Mouse (Mus musculus) limb, embryonic 11.5 days (tissue): Measurements from ENCODE around the gene Higd1a. TPM values are rescaled to one million over a fixed set of nuclear protein-coding genes. Genes with fewer than 3 reads are reported as not detected.

Experiments
- ATAC-seq: fragments of 200-750 bp; cut with Nextera tagmentation; 2 replicates; pipeline ENCODE4 v1.8.0; 2017; ENCODE audit warnings: low read depth; ENCODE audit not compliant: insufficient number of reproducible peaks, low FRiP score, low TSS enrichment
- DNase-seq: peaks from one replicate; pipeline ENCODE4 v3.0.0-alpha.2; 2015; ENCODE audit warnings: low spot score
- H3K27ac ChIP-seq: fragments of 300-500 bp; sonication (generic); replicated peaks from 2 replicates; pipeline ENCODE4 v1.5.1; 2014; ENCODE audit warnings: low read depth, mild to moderate bottlenecking, low read length
- H3K27me3 ChIP-seq: fragments of 300-500 bp; sonication (generic); 2 replicates; pipeline ENCODE4 v1.6.1; 2014; ENCODE audit warnings: mild to moderate bottlenecking, low read length, mixed read lengths; ENCODE audit not compliant: control insufficient read depth, insufficient read depth
- H3K36me3 ChIP-seq: fragments of 300-500 bp; sonication (generic); 2 replicates; pipeline ENCODE4 v1.6.1; 2014; ENCODE audit warnings: mild to moderate bottlenecking, low read length, moderate library complexity, mixed read lengths; ENCODE audit not compliant: control insufficient read depth, insufficient read depth
- H3K4me1 ChIP-seq: fragments of 300-500 bp; sonication (generic); 2 replicates; pipeline ENCODE4 v1.6.1; 2014; ENCODE audit warnings: low read length, mixed read lengths; ENCODE audit not compliant: control insufficient read depth, insufficient read depth
- H3K4me2 ChIP-seq: fragments of 300-500 bp; sonication (generic); 2 replicates; pipeline ENCODE4 v1.6.1; 2014; ENCODE audit warnings: low read depth, mild to moderate bottlenecking, moderate library complexity; ENCODE audit not compliant: severe bottlenecking
- H3K4me3 ChIP-seq: fragments of 300-500 bp; sonication (generic); 2 replicates; pipeline ENCODE4 v1.5.1; 2014; ENCODE audit warnings: low read depth, low read length
- H3K9ac ChIP-seq: fragments of 300-500 bp; sonication (generic); 2 replicates; pipeline ENCODE4 v1.6.1; 2014; ENCODE audit warnings: mild to moderate bottlenecking, low read length
- H3K9me3 ChIP-seq: fragments of 300-500 bp; sonication (generic); 2 replicates; pipeline ENCODE4 v1.6.1; 2016; ENCODE audit warnings: low read length; ENCODE audit not compliant: control insufficient read depth
- WGBS: fragments of 180-500 bp; shearing (Covaris S2); extraction: QIAGEN DNeasy Blood & Tissue Kit; methylation state at CpG from one replicate; pipeline ENCODE4 v1.1.7; 2014; 5-methylcytosine and 5-hydroxymethylcytosine counted together
- polyA plus RNA-seq: library from polyadenylated mRNA; unstranded; fragments of >200 nt; fragmentation: Nextera tagmentation; extraction: Ambion mirVana; gene quantifications from 2 replicates; pipeline ENCODE4 v1.2.1, GENCODE M21; 2014

The Higd1a gene
- polyA plus RNA-seq, 1 experiment from 2014 or later, result 149 TPM

GRCm38 (mm10) chr9:121890441-121890941 is 32.3 kb upstream of the Higd1a start:
- no peaks in the 10 kb centered on the region for H3K36me3 ChIP-seq
- no peaks in the 10 kb centered on the region for H3K27me3 ChIP-seq
- H3K27ac ChIP-seq, result no peak overlapping the region
- H3K4me3 ChIP-seq, result no peak overlapping the region
- H3K4me1 ChIP-seq, result no peaks in the 10 kb centered on the region
- ATAC-seq (no peak), DNase-seq (peak; percentile 34)
- H3K9me3 ChIP-seq, result no peaks in the 10 kb centered on the region
- H3K4me2 ChIP-seq, result no peak overlapping the region
- H3K9ac ChIP-seq, result no peak overlapping the region
- WGBS, result 42% methylated on average over 18 of the region's 18 CpGs

- 67% methylated on average over 4 of the region's 4 CpGs for WGBS
- ATAC-seq (no peak), DNase-seq (no peak)
- no peak overlapping the region for H3K27ac ChIP-seq
- no peaks in the 10 kb centered on the region for H3K27me3 ChIP-seq
- H3K4me2 ChIP-seq, result no peak overlapping the region
- H3K9me3 ChIP-seq, result no peaks in the 10 kb centered on the region
- no peak overlapping the region for H3K4me3 ChIP-seq
- no peak overlapping the region for H3K9ac ChIP-seq
- H3K4me1 ChIP-seq, result no peaks in the 10 kb centered on the region
- H3K36me3 ChIP-seq, result no peaks in the 10 kb centered on the region
These were observed 31.8 kb upstream of the Higd1a start for GRCm38 (mm10) chr9:121889927-121890440.

- Histone ChIP-seq H3K4me2 (no peak overlapping the region), H3K4me3 (no peak overlapping the region), H3K9ac (no peak overlapping the region), H3K4me1 (no peaks in the 10 kb centered on the region), H3K27me3 (no peaks in the 10 kb centered on the region), H3K27ac (no peak overlapping the region), H3K36me3 (no peaks in the 10 kb centered on the region), H3K9me3 (no peaks in the 10 kb centered on the region)
- DNase-seq, result no peak
- WGBS, result 69% methylated on average over 7 of the region's 7 CpGs
- no peak for ATAC-seq
These were observed 23.9 kb upstream of the Higd1a start for GRCm38 (mm10) chr9:121882015-121882457.

GRCm38 (mm10) chr9:121881301-121881700 is 23.1 kb upstream of the Higd1a start:
- ATAC-seq (no peak), DNase-seq (no peak)
- Histone ChIP-seq H3K4me1 (no peaks in the 10 kb centered on the region), H3K4me2 (no peak overlapping the region), H3K27me3 (no peaks in the 10 kb centered on the region), H3K36me3 (no peaks in the 10 kb centered on the region), H3K27ac (no peak overlapping the region), H3K9ac (no peak overlapping the region), H3K4me3 (no peak overlapping the region), H3K9me3 (no peaks in the 10 kb centered on the region)
- WGBS, result 83% methylated on average over 6 of the region's 6 CpGs

GRCm38 (mm10) chr9:121880840-121881239 is 22.7 kb upstream of the Higd1a start:
- peak; percentile 68 for DNase-seq

GRCm38 (mm10) chr9:121877052-121877740 is 19.0 kb upstream of the Higd1a start:
- no peaks in the 10 kb centered on the region for H3K4me1 ChIP-seq
- WGBS, result 12% methylated on average over 3 of the region's 3 CpGs
- no peak overlapping the region for H3K4me3 ChIP-seq
- no peak overlapping the region for H3K27ac ChIP-seq
- DNase-seq (peak; percentile 68), ATAC-seq (no peak)
- H3K4me2 ChIP-seq, result no peak overlapping the region
- H3K36me3 ChIP-seq, result no peaks in the 10 kb centered on the region
- H3K9ac ChIP-seq, result no peak overlapping the region
- no peaks in the 10 kb centered on the region for H3K27me3 ChIP-seq
- no peaks in the 10 kb centered on the region for H3K9me3 ChIP-seq

More at GRCm38 (mm10) chr9:121880840-121881239, 22.7 kb upstream of the Higd1a start:
- Histone ChIP-seq H3K9me3 (no peaks in the 10 kb centered on the region), H3K4me2 (no peak overlapping the region), H3K36me3 (no peaks in the 10 kb centered on the region), H3K4me1 (no peaks in the 10 kb centered on the region), H3K27me3 (no peaks in the 10 kb centered on the region), H3K4me3 (no peak overlapping the region), H3K27ac (no peak overlapping the region), H3K9ac (no peak overlapping the region)
- WGBS, result 30% methylated on average over 14 of the region's 14 CpGs
- no peak for ATAC-seq

GRCm38 (mm10) chr9:121873578-121873977 is 15.4 kb upstream of the Higd1a start:
- Histone ChIP-seq H3K4me1 (no peaks in the 10 kb centered on the region), H3K9me3 (no peaks in the 10 kb centered on the region), H3K4me2 (no peak overlapping the region), H3K27ac (no peak overlapping the region), H3K36me3 (no peaks in the 10 kb centered on the region), H3K27me3 (no peaks in the 10 kb centered on the region), H3K9ac (no peak overlapping the region), H3K4me3 (no peak overlapping the region)
- DNase-seq (no peak), ATAC-seq (no peak)

GRCm38 (mm10) chr9:121872062-121872683 is 14.0 kb upstream of the Higd1a start:
- Histone ChIP-seq H3K4me1 (no peaks in the 10 kb centered on the region), H3K4me3 (no peak overlapping the region), H3K9me3 (no peaks in the 10 kb centered on the region), H3K9ac (no peak overlapping the region), H3K36me3 (no peaks in the 10 kb centered on the region), H3K4me2 (no peak overlapping the region), H3K27me3 (no peaks in the 10 kb centered on the region), H3K27ac (no peak overlapping the region)
- no peak for DNase-seq
- no peak for ATAC-seq
- 86% methylated on average over 2 of the region's 2 CpGs for WGBS
